Mouse (Mus musculus): Measurements from ENCODE around the gene Hrc.
"Not testable (repeated sequence)": the region's sequence is repeated elsewhere in the genome, so short reads cannot be mapped to it uniquely, and the experiment has no call there.

The Hrc gene

GRCm38 (mm10) chr7:45333431-45333982 is 1.6 kb upstream of the Hrc start, which contains the start of gene Trpm4:
TSS of gene Trpm4 (minus strand) at chr7:45333780.
- peak; percentile 71 for DNase-seq (ENCODE audit: low spot score)

DNA sequence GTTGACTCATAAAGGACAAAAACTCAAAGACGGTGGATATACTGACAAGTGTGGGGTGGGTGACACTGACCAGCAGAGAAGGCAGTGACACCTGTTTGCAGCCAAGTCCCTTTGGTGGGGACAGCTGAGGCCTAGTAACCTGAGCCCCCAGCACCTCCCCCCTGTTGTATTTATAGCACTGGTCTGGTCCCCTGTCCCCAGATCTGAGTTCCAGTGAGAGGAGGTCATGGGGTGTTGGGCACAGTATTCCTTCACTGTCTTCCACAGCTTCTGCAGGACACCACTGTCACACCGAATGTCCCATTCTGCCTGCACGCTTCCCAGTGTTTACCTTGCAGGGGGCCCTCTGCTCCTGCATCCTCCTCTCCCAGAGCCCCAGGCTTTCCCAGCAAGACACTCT is 485 bp upstream of the Hrc start:
- no peak for DNase-seq (ENCODE audit: low spot score)

DNA sequence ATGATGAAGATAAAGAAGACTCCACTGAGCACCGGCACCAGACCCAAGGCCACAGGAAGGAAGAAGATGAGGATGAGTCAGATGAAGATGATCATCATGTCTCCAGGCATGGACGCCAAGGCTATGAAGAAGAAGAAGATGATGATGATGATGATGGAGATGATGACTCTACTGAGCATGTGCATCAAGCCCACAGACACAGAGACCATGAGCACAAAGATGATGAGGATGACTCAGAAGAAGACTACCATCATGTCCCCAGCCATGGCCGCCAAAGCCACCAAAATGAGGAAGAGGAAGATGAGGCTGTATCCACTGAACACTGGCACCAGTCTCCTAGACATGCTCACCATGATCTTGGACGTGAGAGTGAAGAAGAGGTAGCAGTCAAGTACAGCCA is 1.2 kb downstream of the Hrc start:
- no peak for DNase-seq (ENCODE audit: low spot score)

DNA sequence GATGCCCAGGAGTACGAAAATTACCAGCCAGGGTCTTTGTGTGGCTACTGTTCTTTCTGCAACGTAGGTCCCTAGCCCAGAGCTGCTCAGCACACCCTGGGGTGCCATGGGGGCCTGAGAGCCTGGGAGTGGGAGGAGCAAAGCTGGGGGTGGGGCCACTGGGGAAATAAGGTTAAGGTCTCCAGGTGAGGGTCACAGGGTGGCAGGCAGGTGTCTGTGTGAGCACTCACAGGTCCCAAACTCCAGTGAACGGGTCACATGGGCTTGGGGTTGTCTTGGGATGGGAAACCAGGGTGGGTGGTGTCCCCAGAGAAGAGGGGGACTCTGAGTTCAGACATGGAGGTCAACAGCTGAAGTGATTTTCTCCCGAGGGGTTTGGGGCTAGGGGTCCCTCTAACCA is 2.4 kb downstream of the Hrc start:
- no peak for DNase-seq (ENCODE audit: low spot score)

- no peak for DNase-seq (ENCODE audit: low spot score)
These were observed 3.2 kb downstream of the Hrc start for GRCm38 (mm10) chr7:45338161-45338911.

DNA sequence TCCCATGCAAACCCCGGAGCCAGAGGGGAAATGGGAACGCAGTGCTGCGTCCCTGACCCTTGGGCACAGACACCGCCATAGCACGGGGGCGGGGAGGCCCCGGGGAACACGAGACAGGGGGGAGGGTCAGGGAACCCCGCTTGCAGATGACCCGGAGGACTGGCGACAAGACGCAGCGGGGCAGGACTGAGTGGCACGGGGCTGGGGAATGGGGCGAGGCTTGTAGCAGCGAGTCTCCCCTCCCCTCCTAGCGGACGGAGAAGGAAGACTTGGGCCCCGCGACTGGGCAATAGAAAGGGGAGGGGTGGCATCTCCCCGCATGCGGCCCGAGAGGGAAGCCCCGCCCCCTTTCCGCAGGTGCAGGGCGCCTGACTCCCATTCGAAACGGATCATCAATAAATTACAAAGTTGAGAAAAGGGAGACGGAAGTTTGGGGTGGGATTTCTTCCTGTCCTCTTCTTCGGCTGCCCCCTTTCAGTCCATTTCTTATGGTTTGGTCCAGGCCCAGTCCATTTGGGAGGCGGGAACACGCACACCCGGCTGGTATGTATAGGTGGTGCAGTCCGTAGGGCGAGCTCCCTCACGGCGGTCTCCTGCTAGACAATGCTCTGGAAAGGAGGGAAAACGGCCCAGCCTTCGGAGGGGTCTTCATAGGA is 4.4 kb downstream of the Hrc start:
- DNase-seq (ENCODE audit: low spot score) = peak; percentile 45

DNA sequence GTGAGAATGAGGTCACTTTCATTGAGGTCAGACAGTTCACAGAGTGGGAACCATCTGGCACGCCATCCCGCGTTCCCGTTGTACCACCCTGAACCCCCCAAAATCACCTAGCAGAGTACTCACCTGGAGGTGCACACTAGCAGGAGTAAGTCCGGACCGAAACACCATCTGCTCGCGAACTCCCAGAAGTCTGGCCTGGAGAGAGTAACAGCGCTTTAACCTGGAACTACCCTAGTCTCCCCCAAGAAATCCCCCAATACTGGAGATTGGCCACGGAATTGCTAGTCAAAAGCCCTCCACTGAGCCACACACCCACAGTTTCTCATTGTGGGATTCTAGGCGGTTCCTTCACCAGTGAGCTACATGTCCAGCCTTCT is 5.0 kb downstream of the Hrc start:
- DNase-seq (ENCODE audit: low spot score) = no peak

GRCm38 (mm10) chr7:45340669-45341068 is 5.6 kb downstream of the Hrc start:
- DNase-seq (ENCODE audit: low spot score) = peak; percentile 37

GRCm38 (mm10) chr7:45341303-45341702 is 6.2 kb downstream of the Hrc start:
- peak; percentile 89 for DNase-seq (ENCODE audit: low spot score)

DNA sequence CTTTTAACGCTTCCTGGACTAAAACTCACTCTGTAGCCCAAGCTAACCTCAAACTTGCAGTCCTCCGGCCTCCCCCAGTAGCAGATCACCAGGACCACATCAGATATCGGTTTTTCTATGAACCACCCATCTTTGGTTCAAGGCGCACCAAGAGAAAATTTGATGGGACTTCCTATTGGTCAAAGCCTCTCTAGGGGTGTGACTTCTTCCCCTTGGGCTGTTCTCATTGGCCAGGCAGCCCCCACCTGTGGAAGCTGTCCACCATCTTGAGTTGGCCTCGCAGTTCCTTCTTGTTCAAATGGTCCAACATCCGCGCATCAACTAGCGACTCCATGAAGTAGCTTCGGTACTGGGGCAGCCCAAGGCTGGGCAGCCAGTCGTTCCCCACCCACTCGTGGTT is 7.0 kb downstream of the Hrc start:
- no peak for DNase-seq (ENCODE audit: low spot score)

DNA sequence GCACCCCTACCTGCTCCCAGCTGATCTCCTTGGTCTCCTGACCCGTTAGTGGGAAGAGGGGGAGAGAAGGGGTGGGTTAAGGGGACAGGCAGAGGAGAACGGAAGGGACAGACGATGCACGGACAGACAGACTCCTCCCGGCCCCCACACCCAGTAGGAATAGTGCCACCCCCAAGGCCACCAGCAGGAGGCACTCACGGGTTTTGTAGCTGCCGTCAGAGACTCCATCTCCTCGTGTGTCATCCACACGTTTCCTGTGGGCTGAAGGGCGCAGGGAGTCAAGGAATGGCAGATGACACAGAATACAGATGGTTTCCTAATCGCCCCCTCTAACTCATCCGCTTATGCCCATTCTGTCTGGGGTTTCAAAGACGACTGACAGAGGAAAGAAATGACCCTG is 8.5 kb downstream of the Hrc start:
- DNase-seq (ENCODE audit: low spot score) = no peak

DNA sequence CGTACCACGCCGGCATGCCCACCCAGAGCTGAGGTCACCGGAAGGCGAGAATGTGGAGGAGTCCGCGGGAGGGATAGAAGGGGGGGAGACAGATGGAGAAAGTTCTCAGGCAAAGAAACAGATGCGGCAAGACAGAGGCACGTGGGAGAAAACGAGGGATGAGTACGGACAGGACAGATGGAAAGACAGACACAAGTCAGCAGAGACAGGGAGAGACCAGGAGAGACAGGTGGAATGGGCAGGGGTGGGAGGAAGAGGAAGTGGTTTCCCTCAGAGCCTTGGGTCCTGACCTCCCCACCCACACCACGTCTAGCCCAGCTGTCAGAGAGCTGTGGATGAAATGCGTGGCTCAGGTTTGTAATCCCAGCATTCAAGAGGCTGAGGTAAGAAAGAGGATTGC is 11.8 kb downstream of the Hrc start:
- DNase-seq (ENCODE audit: low spot score) = no peak

DNA sequence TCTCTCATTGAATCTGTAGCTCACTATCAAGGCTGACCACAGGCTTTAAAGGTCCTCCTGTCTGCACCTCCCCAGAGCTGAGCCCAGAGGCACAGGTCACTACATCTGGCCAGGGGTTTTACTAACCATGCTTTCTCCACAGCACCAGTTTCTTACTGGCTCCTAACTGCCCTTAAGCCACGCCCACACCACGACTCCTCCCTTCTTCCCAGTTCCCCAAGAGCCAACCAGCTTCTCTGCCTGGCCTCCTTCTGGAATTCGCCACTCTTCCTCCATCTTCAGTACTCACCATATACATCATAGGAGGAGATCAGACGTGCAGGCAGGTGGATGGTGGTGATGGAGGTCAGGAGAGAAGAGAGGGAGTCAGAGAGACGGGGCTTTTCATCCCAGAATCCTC is 18.0 kb downstream of the Hrc start:
- DNase-seq (ENCODE audit: low spot score) = no peak

- no peak for DNase-seq (ENCODE audit: low spot score)
These were observed 20.4 kb downstream of the Hrc start for GRCm38 (mm10) chr7:45355318-45356020.

GRCm38 (mm10) chr7:45356087-45356486 is 21.0 kb downstream of the Hrc start:
- no peak for DNase-seq (ENCODE audit: low spot score)

DNA sequence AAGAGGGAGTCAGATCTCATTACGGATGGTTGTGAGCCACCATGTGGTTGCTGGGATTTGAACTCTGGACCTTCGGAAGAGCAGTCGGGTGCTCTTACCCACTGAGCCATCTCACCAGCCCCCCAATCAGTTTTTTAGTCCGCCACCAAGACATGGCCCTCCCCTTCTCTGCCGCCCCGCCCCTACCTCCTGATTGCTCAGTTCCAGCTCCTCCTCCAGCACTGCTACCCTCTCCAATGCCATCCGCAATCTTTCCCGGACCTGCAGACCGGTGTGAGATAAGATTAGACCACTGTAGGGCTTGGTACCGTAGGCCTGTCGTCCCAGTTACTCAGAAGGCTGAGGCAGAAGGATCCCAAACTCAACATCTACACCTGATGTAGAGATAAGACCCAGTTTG is 24.0 kb downstream of the Hrc start:
- not testable (repeated sequence) for DNase-seq (ENCODE audit: low spot score)

GRCm38 (mm10) chr7:45360404-45361125 is 25.5 kb downstream of the Hrc start:
- no peak for DNase-seq (ENCODE audit: low spot score)

DNA sequence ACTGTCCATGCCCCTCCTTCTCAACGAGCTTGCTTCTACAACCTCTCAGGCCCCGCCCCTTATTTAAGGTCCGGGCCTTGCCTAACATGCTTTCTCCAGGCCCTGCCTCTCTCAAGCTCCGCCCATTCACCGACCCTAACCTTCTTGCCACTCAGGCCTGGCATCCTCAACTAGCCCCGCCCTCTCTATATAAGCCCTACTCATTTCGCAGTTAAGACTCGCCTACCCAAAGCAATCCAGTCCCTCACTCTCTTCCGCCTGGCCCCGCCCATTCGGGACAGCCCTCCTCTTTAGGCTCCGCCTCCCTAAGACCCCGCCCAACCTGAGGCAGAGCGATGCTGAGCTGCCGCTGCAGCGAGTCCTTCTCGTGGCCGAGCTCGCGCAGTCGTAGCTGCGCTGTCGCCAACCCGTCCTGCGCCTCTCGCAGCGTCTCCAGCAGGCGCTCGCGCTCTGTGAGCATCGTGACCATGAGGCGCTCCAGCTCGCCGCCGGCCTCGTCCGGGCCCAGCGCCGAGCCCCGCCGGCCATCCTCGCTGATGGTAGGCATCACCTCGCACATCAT is 26.2 kb downstream of the Hrc start:
- peak; percentile 81 for DNase-seq (ENCODE audit: low spot score)

- no peak for DNase-seq (ENCODE audit: low spot score)
These were observed 27.7 kb downstream of the Hrc start for GRCm38 (mm10) chr7:45362801-45363200.

GRCm38 (mm10) chr7:45363983-45364382 is 28.9 kb downstream of the Hrc start:
- no peak for DNase-seq (ENCODE audit: low spot score)

DNA sequence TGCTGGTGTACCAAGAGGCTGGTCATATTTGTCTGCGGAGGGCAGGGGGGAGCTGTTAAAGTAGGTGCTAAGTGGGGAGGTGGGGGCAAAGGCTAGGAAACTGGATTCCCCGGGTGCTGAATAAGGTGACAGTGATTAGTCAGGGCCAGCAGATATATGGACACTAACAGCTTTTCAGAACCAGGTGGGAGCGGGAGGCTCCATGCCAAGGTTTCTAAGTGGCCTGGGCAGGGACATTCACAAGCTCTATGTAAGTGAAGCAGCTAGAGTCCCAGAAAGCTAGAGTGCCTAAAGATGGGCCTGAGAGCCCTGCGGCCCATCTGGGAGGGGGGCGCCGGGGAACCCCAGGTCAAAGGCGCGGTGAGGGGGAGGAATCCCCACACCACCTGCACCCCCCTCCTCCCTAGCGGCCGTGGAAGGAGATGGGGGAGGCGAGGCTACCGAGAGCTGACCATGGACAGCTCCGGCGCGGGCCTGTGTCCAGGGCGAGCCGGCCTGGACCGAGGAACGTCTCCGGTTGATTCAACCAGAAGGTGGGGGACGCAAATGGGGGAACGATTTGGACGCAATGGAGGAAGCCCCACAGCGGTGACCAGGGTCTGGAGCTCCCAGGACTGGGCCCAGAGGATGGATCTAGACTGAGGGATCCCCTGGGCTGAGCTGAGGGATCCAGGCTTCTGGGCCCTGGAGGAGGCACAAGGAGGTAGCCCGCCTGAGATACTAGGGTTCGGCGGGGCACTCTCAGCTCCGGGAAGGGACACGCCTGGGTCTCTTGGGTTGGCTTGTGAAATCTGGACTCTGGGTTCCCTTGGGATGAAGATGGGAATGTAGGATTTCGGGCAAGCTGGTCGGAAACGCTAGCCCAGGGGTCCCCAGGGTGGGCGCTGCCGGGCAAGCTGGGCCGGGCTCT is 30.9 kb downstream of the Hrc start:
- no peak for DNase-seq (ENCODE audit: low spot score)
